Mouse (Mus musculus) CH12.LX (cell line): Measurements from ENCODE around the gene Gm12166.
A peak's percentile ranks its signal among the peaks of the same experiment; 100 is the strongest.

ENCODE experiments used
- CTCF ChIP-seq, 2 experiments: IDR thresholded peaks in 1 of 2; conservative IDR thresholded peaks in 1 of 2; 2 replicates each; pipeline ENCODE4 v1.5.1; 2011 to 2012; ENCODE audit warnings: low read depth in 2 of 2, low read length in 2 of 2, improper control_type of control experiment in 1 of 2, inconsistent platforms in 1 of 2, mild to moderate bottlenecking in 1 of 2, moderate library complexity in 1 of 2
- EP300 ChIP-seq: IDR thresholded peaks from 2 replicates; pipeline ENCODE4 v1.6.1; 2011; ENCODE audit warnings: low read length, improper control_type of control experiment
- POLR2A ChIP-seq: IDR thresholded peaks from 2 replicates; pipeline ENCODE4 v1.6.1; 2011; ENCODE audit warnings: low read depth, mild to moderate bottlenecking, improper control_type of control experiment, low read length

GRCm38 (mm10) chr11:46059887-46060650 lies 7.9 kb upstream of the Gm12166 start:
- peak in 1 of 2 experiments; percentile 64; a peak in 2 of 4 replicates for TF ChIP-seq CTCF (conservative IDR thresholded peaks at IDR 0.05 in 1 of 2, IDR thresholded peaks at IDR 0.05 in 1 of 2; ENCODE audit: low read depth in 2 of 2, low read length in 2 of 2)
- no peak for TF ChIP-seq POLR2A
- no peak for TF ChIP-seq EP300
